Mouse (Mus musculus) thymus, postnatal 0 days (tissue): Measurements from ENCODE around the gene Syne3. TPM values are rescaled to one million over a fixed set of nuclear protein-coding genes. Genes with fewer than 3 reads are reported as not detected.
A peak's percentile ranks its signal among the peaks of the same experiment; 100 is the strongest.

Source experiments
- DNase-seq: peaks from one replicate; pipeline ENCODE4 v3.0.0-alpha.2; 2015; ENCODE audit warnings: low spot score
- polyA plus RNA-seq: library from polyadenylated mRNA; unstranded; fragments of >200 nt; fragmentation: Nextera tagmentation; extraction: Ambion mirVana; gene quantifications from 2 replicates; pipeline ENCODE4 v1.2.1, GENCODE M21; 2015

Gene Syne3
- polyA plus RNA-seq, 1 experiment from 2014 or later, result 7.8 TPM

- peak; percentile 43 for DNase-seq
Measured at GRCm38 (mm10) chr12:105000487-105001283, 8.9 kb downstream of the Syne3 start.

GRCm38 (mm10) chr12:104999171-104999570 lies 10.4 kb downstream of the Syne3 start:
- DNase-seq, result peak; percentile 65

- no peak for DNase-seq
Measured at GRCm38 (mm10) chr12:104998541-104998940, 11.1 kb downstream of the Syne3 start.

GRCm38 (mm10) chr12:104997641-104998293 lies 11.8 kb downstream of the Syne3 start:
- peak; percentile 61 for DNase-seq

GRCm38 (mm10) chr12:104997159-104997558 lies 12.4 kb downstream of the Syne3 start:
- no peak for DNase-seq

- DNase-seq, result no peak
Measured at GRCm38 (mm10) chr12:104996012-104996728, 13.4 kb downstream of the Syne3 start.

GRCm38 (mm10) chr12:104995259-104995876 lies 14.2 kb downstream of the Syne3 start:
- DNase-seq, result no peak

- no peak for DNase-seq
Measured at GRCm38 (mm10) chr12:104992838-104993237, 16.8 kb downstream of the Syne3 start.

- DNase-seq, result no peak
Measured at GRCm38 (mm10) chr12:104992123-104992741, 17.4 kb downstream of the Syne3 start.

GRCm38 (mm10) chr12:104990741-104991454 lies 18.7 kb downstream of the Syne3 start:
- no peak for DNase-seq

- no peak for DNase-seq
Measured at GRCm38 (mm10) chr12:104987936-104988335, 21.7 kb downstream of the Syne3 start.

GRCm38 (mm10) chr12:104986781-104987180 lies 22.8 kb downstream of the Syne3 start:
- no peak for DNase-seq

GRCm38 (mm10) chr12:104986001-104986400 lies 23.6 kb downstream of the Syne3 start:
- no peak for DNase-seq

GRCm38 (mm10) chr12:104985088-104985487 lies 24.5 kb downstream of the Syne3 start:
- DNase-seq, result no peak

- DNase-seq, result no peak
Measured at GRCm38 (mm10) chr12:104983476-104983875, 26.1 kb downstream of the Syne3 start.

GRCm38 (mm10) chr12:104978943-104979723 lies 30.5 kb downstream of the Syne3 start:
- DNase-seq, result no peak

GRCm38 (mm10) chr12:104978420-104978819 lies 31.2 kb downstream of the Syne3 start:
- no peak for DNase-seq

- DNase-seq, result no peak
Measured at GRCm38 (mm10) chr12:104976903-104977302, 32.7 kb downstream of the Syne3 start.

GRCm38 (mm10) chr12:104976331-104976817 lies 33.2 kb downstream of the Syne3 start:
- no peak for DNase-seq
